Mouse (Mus musculus) heart, adult 8-10 months (tissue): Measurements from ENCODE around the gene Ptprz1. TPM values are rescaled to one million over a fixed set of nuclear protein-coding genes. Genes with fewer than 3 reads are reported as not detected.
"Not testable (repeated sequence)": the region's sequence is repeated elsewhere in the genome, so short reads cannot be mapped to it uniquely, and the experiment has no call there.

Experiments
- DNase-seq: peaks from one replicate; pipeline ENCODE4 v3.0.0; 2022; ENCODE audit warnings: low spot score
- total RNA-seq, 4 experiments: library from RNA; stranded (reverse); gene quantifications; 2 replicates each; pipeline ENCODE4 v1.2.4; 2022

The Ptprz1 gene
- total RNA-seq, 4 experiments from 2014 or later, result 0.46 to 0.75 (median 0.61) TPM

GRCm38 (mm10) chr6:23003152-23003551 is 127.8 kb downstream of the Ptprz1 start:
- no peak for DNase-seq

DNA sequence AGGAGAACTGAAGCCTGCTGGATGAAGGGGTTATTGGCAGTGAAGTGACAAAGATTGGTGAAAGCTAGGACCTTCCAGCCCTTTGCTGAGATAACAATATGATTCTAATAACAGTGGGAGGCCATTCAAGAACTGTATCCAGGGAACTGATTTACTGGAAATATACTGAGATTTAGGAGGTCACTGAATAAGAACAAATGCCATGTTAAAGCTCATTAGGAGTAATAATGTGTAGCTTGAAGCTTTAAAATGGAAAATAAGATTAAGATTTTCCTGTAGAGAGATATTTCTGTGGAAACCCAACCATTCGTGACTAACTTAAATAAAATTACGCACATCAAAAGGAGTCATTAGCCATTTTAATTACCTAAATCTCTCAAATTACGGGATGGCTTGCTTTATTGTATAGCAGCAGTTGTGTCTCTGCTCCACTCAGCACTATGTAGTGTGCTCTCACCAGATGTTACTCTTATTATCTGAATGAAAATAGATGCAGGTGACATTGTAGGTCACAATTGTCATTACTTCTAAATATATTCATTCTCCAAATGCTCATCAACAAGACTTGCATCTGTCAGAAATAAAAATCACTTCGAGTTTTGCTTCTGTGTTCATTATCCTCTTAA is 139.8 kb downstream of the Ptprz1 start:
- no peak for DNase-seq

DNA sequence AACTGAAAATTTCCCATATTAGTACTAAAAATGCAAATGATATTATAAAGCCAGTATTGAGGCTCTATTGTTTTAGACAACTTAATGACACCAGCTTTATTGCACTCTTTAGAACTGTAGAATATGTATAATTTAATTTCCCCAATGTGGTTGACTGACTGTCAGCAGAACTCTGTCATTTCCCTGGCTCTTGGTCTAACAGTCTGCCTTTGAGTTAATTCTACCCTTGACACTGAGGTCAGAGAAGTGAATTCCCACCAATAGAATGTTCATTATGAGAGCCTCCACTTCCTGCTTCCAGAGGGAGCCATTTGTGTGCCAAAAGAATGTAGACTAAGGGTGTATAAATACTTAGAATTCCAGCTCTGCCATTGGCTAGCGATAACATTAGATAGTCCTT is 152.9 kb downstream of the Ptprz1 start:
- DNase-seq, result no peak

DNA sequence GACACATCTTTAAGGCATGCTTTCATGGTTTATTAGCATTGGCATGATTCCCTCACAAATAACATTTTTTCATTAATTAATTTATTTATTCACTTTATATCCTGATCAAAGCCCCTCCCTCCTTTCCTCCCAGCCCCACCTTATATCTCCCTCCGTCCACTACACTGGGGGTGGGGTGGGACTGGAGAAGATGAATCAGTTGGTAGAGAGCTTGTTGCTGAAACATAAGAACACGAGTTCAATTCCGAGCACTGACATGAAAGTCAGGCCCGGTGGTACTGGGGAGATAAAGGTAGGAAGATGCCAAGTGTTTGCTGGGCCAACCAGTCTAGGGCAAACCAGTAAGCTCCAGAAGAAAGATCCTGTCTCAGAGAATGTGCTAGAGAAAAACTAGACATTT is 173.5 kb downstream of the Ptprz1 start:
- DNase-seq, result no peak

DNA sequence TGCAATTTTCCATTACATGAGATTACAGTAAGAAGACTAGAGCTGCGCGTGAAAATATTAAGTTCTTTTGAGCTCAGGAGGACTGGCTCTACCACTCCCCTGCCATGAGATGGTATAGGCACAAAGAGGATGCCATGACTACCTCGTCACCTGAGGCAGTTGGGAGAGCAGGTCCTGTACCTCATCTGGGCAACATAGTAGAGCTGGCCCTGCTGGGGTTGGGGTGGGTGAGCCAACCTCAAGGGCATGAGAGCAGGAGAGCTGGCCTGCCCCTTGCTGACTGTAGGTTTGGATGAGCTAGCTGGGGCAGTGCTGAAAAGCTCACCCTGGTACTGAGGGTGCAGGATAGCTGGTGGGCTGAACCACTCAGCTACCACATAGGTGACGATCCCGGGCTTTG is 180.4 kb downstream of the Ptprz1 start:
- no peak for DNase-seq

- no peak for DNase-seq
Measured at GRCm38 (mm10) chr6:23076060-23076459, 200.8 kb downstream of the Ptprz1 start.

GRCm38 (mm10) chr6:23078273-23078672 is 203.0 kb downstream of the Ptprz1 start:
- no peak for DNase-seq

DNA sequence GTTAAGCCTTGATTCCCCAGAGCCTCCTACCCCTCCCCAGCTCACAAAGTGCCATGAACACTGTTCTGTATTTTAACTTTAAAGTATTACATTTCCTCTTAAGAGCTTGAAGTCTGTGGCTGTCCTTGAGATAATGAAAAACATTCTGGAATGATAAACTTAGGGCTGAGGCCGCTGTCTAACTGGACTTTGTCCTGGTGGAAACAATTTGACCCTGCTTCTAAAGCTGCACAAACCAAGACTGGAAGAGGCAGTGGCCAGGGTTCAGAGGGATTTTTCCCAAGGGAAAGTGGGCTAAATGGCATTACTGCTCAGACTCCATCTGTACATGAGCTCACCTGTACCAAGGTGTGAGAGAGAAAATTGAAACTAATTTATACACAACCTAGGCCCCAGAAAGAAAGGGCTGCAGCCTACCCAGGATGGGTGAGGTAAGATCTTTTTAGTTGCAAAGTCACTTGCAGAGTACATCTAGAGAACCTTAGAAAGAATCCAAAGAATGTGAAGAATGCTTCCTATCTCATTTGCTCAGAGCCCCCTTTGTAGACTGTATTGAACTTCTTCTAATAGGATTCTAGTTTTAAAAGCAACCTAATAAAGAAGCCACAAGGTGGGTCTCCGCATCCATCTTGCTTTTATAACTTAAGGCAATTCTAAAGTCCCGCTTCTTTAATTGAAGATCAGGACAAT is 204.8 kb downstream of the Ptprz1 start:
- no peak for DNase-seq

GRCm38 (mm10) chr6:23084587-23085421 is 209.5 kb downstream of the Ptprz1 start:
- DNase-seq, result no peak

- DNase-seq, result not testable (repeated sequence)
Measured at GRCm38 (mm10) chr6:23089292-23089691, 214.0 kb downstream of the Ptprz1 start.

GRCm38 (mm10) chr6:23090346-23091055 is 215.2 kb downstream of the Ptprz1 start:
- DNase-seq, result not testable (repeated sequence)
